Mouse (Mus musculus): ENCODE measurements around the gene Plscr5. TPM values are rescaled to one million over a fixed set of nuclear protein-coding genes. Genes with fewer than 3 reads are reported as not detected.

Plscr5 gene
- not detected for total RNA-seq (2023)

DNA sequence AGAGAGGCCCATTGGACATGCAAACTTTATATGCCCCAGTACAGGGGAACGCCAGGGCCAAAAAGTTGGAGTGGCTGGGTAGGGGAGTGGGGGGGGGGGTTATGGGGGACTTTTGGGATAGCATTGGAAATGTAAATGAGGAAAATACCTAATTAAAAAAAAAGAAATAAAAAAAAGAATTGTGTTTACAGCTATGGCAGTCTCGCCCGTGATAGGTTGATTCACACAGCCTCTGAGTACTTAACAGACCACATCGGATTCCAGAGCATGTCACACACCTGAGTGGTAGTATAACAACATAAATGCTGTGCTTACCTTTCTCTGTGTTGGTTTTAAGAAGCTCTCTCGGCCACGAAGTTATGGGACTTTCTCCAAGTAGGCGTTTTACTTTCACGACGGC lies at the start of gene Plscr5:
Gene Plscr5 (plus strand): TSS at position 301 of the 400 bp plus-strand sequence.

DNA sequence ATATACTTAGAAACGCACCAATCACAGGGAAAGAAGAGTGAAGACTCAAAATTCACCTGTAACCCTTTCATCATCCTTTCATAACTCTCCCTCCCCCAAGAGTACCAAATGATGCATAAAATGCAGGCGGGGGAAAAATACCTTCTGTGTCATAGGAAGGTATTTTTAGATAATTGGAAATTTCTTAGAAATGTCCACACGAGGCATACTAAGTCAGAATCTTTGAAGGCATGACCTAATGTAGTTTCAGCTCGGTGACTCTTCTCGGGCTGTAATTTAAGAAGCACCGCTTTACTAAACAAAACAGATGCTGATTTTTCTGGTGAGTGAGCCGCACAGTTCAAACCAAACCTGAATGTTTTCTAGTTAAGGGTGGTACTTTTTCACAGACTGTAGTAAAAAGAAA lies 56.7 kb downstream of the Plscr5 start, which contains the start of gene Plscr1:
Gene Plscr1 (plus strand): TSS at position 304 of the 406 bp plus-strand sequence.

Other genes starting within 250 kb of the Plscr5 start
- 10 to 100 TPM; 10.2 to 13.1 TPM for gene Plscr1, start 56.8 kb downstream of the Plscr5 start, total RNA-seq (2023)
- gene Plscr2, start 82.7 kb downstream of the Plscr5 start, total RNA-seq (2023), result not detected
- not detected for gene 1700057G04Rik, start 116.4 kb downstream of the Plscr5 start, total RNA-seq (2023)